Mouse (Mus musculus) common myeloid progenitor, adult 5-6 weeks (primary cell): ENCODE data around the gene 1700012B07Rik. TPM values are rescaled to one million over a fixed set of nuclear protein-coding genes. Genes with fewer than 3 reads are reported as not detected.
A peak's percentile ranks its signal among the peaks of the same experiment; 100 is the strongest.

ENCODE experiments used
- ATAC-seq: replicated peaks from 2 replicates; pipeline ENCODE4 v1.8.0; 2016; ENCODE audit warnings: low read depth, mild to moderate bottlenecking, moderate TSS enrichment, inconsistent platforms; ENCODE audit not compliant: poor library complexity, severe bottlenecking
- total RNA-seq: library from RNA; stranded (forward); fragments of 200-1000, 187-1606 nt; gene quantifications from 2 replicates; pipeline ENCODE4 v1.2.3, GENCODE M21; 2017

Gene 1700012B07Rik
- total RNA-seq, 1 experiment from 2014 or later = not detected

DNA sequence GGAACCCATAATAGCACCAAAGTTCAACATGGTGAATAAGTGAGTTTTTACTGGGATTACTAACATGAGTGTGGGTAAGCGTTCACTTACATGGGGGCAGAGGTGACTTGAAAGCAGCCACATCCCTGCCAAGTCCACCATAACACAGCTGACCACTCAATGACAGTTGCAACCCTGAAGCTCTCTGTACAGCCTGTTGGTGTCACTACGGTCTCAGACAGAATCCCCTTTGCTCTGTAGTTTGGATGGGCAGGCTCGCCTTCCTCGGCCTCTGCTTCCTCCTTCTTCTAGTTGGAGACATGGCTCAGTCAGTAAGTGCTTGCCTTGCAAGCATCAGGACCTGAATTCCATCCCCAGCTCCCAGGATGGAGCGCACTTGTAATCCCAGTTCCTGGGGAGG is 58.8 kb downstream of the 1700012B07Rik start:
- 0 out of 2 replicates have a peak, but pooled peaks have one; percentile 32 for ATAC-seq

DNA sequence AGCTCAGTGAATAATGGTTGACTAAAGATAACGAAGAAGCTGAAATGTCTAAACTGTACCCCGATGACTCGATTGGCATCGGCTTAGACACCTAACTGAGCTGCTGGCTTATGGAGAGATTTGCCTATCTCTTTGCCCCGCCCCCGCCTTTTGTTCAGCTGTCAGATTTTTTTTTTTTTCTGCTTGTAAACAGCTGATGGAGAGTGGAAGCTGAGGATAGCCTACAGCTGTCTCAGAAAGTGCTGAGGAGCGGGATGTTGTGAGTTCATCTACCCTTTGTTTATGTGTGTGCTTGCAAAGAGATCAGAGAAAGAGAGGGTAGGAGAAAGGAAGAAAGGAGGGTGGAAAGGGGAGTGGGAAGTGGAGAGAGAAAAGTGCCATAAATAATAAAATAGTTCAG is 67.8 kb downstream of the 1700012B07Rik start:
- ATAC-seq = no peak

- ATAC-seq = no peak
Measured at GRCm38 (mm10) chr11:109758616-109759215, 69.1 kb downstream of the 1700012B07Rik start.

DNA sequence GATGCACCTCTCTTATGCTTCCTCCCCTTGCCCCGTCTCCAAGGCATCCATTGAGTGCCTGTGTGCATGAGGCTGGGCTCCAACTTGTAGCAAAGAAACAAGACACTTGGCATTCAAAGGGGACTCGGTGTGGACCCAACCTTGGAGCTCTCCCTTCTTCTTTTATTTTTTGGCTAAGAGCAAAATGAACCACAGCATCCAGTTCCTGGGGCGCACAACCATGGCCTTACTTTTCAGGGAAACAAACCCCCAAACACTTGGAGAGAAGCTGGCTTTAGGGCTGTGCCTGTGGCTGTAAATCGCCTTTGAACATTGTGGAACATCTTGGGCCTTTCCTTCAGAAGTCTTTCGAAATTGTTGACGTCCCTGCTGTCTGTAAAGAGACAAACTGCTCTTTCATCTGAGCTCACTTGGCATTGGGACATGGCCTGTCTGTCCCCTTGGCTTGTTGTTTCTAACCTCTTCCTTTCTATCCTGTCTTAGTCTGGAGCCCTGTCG is 73.7 kb downstream of the 1700012B07Rik start:
- ATAC-seq = no peak

GRCm38 (mm10) chr11:109751636-109752603 is 75.9 kb downstream of the 1700012B07Rik start:
- no peak for ATAC-seq

DNA sequence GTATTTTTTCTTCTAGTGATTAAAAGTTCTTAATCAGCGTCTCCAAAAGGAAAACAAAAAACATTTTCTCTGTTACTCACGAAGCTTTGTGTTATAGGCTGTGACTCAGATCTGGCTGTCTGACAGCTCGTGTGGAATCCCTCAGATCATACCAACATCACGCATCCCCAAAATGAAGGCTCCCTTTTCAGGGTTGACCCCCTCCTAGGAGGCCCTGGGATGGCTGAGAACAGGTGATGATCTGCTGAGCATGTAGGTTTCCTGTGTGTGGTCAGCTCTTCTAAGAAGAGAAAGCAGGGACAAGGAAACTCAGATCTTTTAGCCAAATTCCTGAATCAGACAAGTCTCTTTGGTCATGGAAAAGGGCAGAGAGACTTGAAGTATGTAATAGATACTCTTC is 82.6 kb downstream of the 1700012B07Rik start:
- ATAC-seq = no peak

DNA sequence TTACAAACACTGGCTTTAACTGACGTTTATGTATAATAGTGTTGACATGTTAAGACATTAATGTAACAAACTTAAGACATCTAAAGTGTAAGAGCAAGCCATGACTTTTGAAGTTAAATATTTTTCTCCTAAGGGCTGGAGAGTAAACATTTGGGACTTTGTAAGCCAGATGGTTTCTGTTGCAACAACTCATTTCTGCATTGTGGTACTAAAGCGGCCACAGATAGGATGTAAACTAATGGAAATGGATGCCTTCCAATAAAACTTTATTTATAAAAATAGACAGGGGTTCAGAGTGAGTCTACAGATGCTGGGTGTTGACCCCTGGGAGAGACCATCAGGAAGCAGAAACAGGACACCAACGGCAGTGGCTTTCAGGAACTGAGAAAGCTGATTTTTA is 89.9 kb downstream of the 1700012B07Rik start:
- ATAC-seq = 0 out of 2 replicates have a peak, but pooled peaks have one; percentile 22

Other genes starting within 250 kb of the 1700012B07Rik start
- 1.9 and 5.7 TPM in 2 replicates for gene Wipi1, start 216.1 kb downstream of the 1700012B07Rik start, total RNA-seq
- 93.1 and 123 TPM in 2 replicates for gene Prkar1a, start 178.6 kb downstream of the 1700012B07Rik start, total RNA-seq
- not detected in 2 replicates for gene Fam20a, start 105.8 kb downstream of the 1700012B07Rik start, total RNA-seq
- not detected in 2 replicates for gene Abca8b, start 167.8 kb upstream of the 1700012B07Rik start, total RNA-seq